ENCODE assay signal across 8 mouse cellular contexts in the genomic region with DNA sequence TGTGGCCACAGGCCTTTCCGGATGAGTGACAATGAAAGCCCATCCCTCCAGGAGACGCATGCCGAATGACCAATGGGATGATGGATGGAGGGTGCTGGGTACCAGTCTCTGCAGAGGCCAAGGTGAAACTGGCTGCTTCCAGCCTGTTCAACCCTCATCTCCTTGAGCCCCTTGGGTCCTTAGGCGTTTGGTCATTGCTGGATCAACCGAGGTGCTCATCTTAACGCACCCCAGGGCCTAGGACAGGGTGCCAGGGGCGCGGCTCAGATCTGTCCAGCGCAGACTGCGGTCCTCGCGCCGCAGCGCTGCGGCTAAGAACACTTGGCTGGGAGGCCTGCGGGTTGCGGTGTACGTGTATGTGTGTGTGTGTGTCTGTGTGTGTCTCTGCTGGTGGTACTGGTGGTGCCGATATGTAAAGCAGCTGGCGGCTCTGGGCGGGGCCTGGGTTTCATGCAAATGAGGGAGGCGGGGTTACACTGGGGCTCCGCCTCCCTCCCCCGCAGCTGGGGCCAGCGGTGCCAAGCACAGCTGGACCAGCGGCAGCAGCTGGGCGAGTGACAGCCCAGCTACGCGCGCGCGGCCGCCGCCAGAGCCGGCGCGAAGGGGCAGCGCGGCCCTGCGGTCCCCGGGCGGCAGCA. TPM values are rescaled to one million over a fixed set of nuclear protein-coding genes. Genes with fewer than 3 reads are reported as not detected.
DNase-seq lines count a peak whose midpoint lies in the region; ATAC-seq and TF ChIP-seq lines count a peak whose summit lies in the region.

A gene (plus strand): TSS at position 147 of the 638 bp plus-strand sequence.

- ATAC-seq in hindbrain, embryonic 13.5 days (ENCODE audit: low FRiP score) = peak; percentile 91

- H3K4me3 ChIP-seq in ES-E14 (ENCODE audit: insufficient read depth in 1 of 2, low read depth in 1 of 2, low read length in 2 of 2, poor library complexity in 1 of 2, severe bottlenecking in 1 of 2) = peak within 1 kb of the TSS; percentile 84 to 85
- H3K4me3 ChIP-seq in hindbrain, embryonic 13.5 days = peak within 1 kb of the TSS; percentile 66

- no peaks in the 10 kb centered on the region for H3K9me3 ChIP-seq in ES-E14 (ENCODE audit: control insufficient read depth, insufficient read depth, low read depth, low read length)
- H3K9me3 ChIP-seq in hindbrain, embryonic 13.5 days = no peaks in the 10 kb centered on the region

- H3K27ac ChIP-seq in ES-E14 (ENCODE audit: insufficient read depth, low read depth, low read length, poor library complexity, severe bottlenecking) = no peak within 1 kb of the TSS
- H3K27ac ChIP-seq in hindbrain, embryonic 13.5 days = peak within 1 kb of the TSS; percentile 73

- H3K27me3 ChIP-seq in hindbrain, embryonic 13.5 days = peaks cover 34% of the 10 kb centered on the region

- H3K9ac ChIP-seq in ES-E14 (ENCODE audit: insufficient read depth, low read depth, low read length, poor library complexity, severe bottlenecking) = peak within 1 kb of the TSS; percentile 61
- peak within 1 kb of the TSS; percentile 81 for H3K9ac ChIP-seq in hindbrain, embryonic 13.5 days

- H3K36me3 ChIP-seq in ES-E14 (ENCODE audit: control insufficient read depth, insufficient read depth, low read length, poor library complexity, severe bottlenecking) = no peaks in the 10 kb centered on the region
- H3K36me3 ChIP-seq in hindbrain, embryonic 13.5 days = no peaks in the 10 kb centered on the region

- peak within 1 kb of the TSS; percentile 90 for H3K4me2 ChIP-seq in hindbrain, embryonic 13.5 days

- peak; percentile 50 for DNase-seq in ES-E14 (ENCODE audit: low read depth, low spot score)
- peak; percentile 87 for DNase-seq in cerebellum, adult 9-11 months
- DNase-seq in frontal cortex, postnatal 10 days (ENCODE audit: low spot score in 2 of 2) = peak; percentile 85 to 86
- peak; percentile 63 to 71 for DNase-seq in layer of hippocampus, postnatal 25 days (ENCODE audit: extremely low spot score in 1 of 2, low spot score in 1 of 2)
- DNase-seq in lung, postnatal 10 days = peak; percentile 76
- peak; percentile 49 for DNase-seq in ovary, postnatal 14 days (ENCODE audit: low spot score)
- DNase-seq in thymus, postnatal 0 days (ENCODE audit: low spot score) = peak; percentile 93

- WGBS in hindbrain, embryonic 13.5 days = 3% methylated on average over 34 of the region's 42 CpGs

- in situ Hi-C loops in ES-E14 (cut with MboI; ENCODE audit: low sequenced_read_pairs in 2 of 2, unreplicated experiment in 2 of 2) = no loop called here

- peaks cover 0 to 3% of the 10 kb centered on the region in 2 experiments; a peak in 1 of 4 replicates for H3K4me1 ChIP-seq in ES-E14 (ENCODE audit: control insufficient read depth in 2 of 2, insufficient read depth in 2 of 2, low read length in 2 of 2, poor library complexity in 1 of 2)
- peaks cover 24% of the 10 kb centered on the region for H3K4me1 ChIP-seq in hindbrain, embryonic 13.5 days (replicated peaks)

TF ChIP-seq in ES-E14, 5 proteins besides CTCF, POLR2A, EP300 and RAD21:
- TF ChIP-seq HCFC1 (IDR thresholded peaks at IDR 0.05; ENCODE audit: borderline replicate concordance, insufficient read depth, low read length) = no peak
- TF ChIP-seq ZC3H11A (IDR thresholded peaks at IDR 0.05; ENCODE audit: borderline replicate concordance, low read depth, low read length) = no peak
- TF ChIP-seq ZNF384 (IDR thresholded peaks at IDR 0.05; ENCODE audit: low read depth, low read length) = no peak

RNA-seq across cellular contexts. Expression of the gene that starts here (rescaled TPM):
- 6.1 and 10.6 TPM in 2 replicates for total RNA-seq in ES-E14 (2012; rRNA removed)
- 58.1 and 62.7 TPM in 2 replicates for polyA plus RNA-seq in hindbrain, embryonic 13.5 days (2015; fragmentation: Nextera tagmentation; extraction: Ambion mirVana)
- 100 to 1,000 TPM; 775 to 867 TPM for total RNA-seq in layer of hippocampus, postnatal 25 days (2021)
- polyA plus RNA-seq in thymus, postnatal 0 days (2015; fragmentation: Nextera tagmentation; extraction: Ambion mirVana) = 151 and 206 TPM in 2 replicates

Comparison
In these comparisons a context has a peak if more than half of its experiments do, and no peak if none do; other contexts are left out.
1. RNA of the gene that starts here (total RNA-seq): 775 to 867 TPM in layer of hippocampus, postnatal 25 days; 6.1 to 10.6 TPM in ES-E14; every median in the first group is over 10 times any median in the second.
2. Peak in every context shown above with its lines, with median percentiles within 50 percentile points of each other: DNase-seq.